Mouse (Mus musculus): ENCODE results near the gene Retnla. TPM values are rescaled to one million over a fixed set of nuclear protein-coding genes. Genes with fewer than 3 reads are reported as not detected.
"Not testable (repeated sequence)": the region's sequence is repeated elsewhere in the genome, so short reads cannot be mapped to it uniquely, and the experiment has no call there.

The Retnla gene
- polyA plus RNA-seq, 1 experiment from 2014 or later: not detected

GRCm38 (mm10) chr16:48832055-48832454, 10.3 kb upstream of the Retnla start:
- no peak overlapping the region for H3K4me2 ChIP-seq (replicated peaks)
- no peaks in the 10 kb centered on the region for H3K9me3 ChIP-seq
- no peak overlapping the region for H3K9ac ChIP-seq (replicated peaks)
- no peaks in the 10 kb centered on the region for H3K36me3 ChIP-seq
- no peaks in the 10 kb centered on the region for H3K27me3 ChIP-seq
- ATAC-seq: no peak
- H3K4me1 ChIP-seq (replicated peaks): no peaks in the 10 kb centered on the region
- H3K27ac ChIP-seq: no peak overlapping the region
- 85% methylated on average over 8 of the region's 8 CpGs for WGBS
- H3K4me3 ChIP-seq (replicated peaks): no peak overlapping the region

- H3K27ac ChIP-seq; H3K4me1 ChIP-seq (replicated peaks): not testable (repeated sequence)
- 82% methylated on average over 1 of the region's 1 CpGs for WGBS
Observed at GRCm38 (mm10) chr16:48833626-48834025, 8.7 kb upstream of the Retnla start.

GRCm38 (mm10) chr16:48843671-48844386, 1.5 kb downstream of the Retnla start:
- Histone ChIP-seq H3K4me2 (replicated peaks) (no peak overlapping the region), H3K9me3 (no peaks in the 10 kb centered on the region), H3K4me1 (replicated peaks) (no peaks in the 10 kb centered on the region), H3K36me3 (no peaks in the 10 kb centered on the region), H3K27ac (no peak overlapping the region), H3K27me3 (no peaks in the 10 kb centered on the region), H3K9ac (replicated peaks) (no peak overlapping the region), H3K4me3 (replicated peaks) (no peak overlapping the region)
- 91% methylated on average over 4 of the region's 4 CpGs for whole genome bisulfite sequencing
- no peak for ATAC-seq

More at GRCm38 (mm10) chr16:48833626-48834025, 8.7 kb upstream of the Retnla start:
- H3K4me3 ChIP-seq (replicated peaks); H3K4me2 ChIP-seq (replicated peaks); H3K36me3 ChIP-seq; ATAC-seq; H3K9me3 ChIP-seq; H3K9ac ChIP-seq (replicated peaks); H3K27me3 ChIP-seq: not testable (repeated sequence)

GRCm38 (mm10) chr16:48865004-48865403, 22.7 kb downstream of the Retnla start:
- not testable (repeated sequence) for H3K4me1 ChIP-seq (replicated peaks); H3K9me3 ChIP-seq; H3K36me3 ChIP-seq; H3K27me3 ChIP-seq; H3K27ac ChIP-seq; H3K4me3 ChIP-seq (replicated peaks); H3K9ac ChIP-seq (replicated peaks); ATAC-seq; H3K4me2 ChIP-seq (replicated peaks)
- WGBS: 89% methylated on average over 1 of the region's 1 CpGs

- ATAC-seq: no peak
- Histone ChIP-seq H3K27me3 (no peaks in the 10 kb centered on the region), H3K4me1 (replicated peaks) (no peaks in the 10 kb centered on the region), H3K4me3 (replicated peaks) (no peak overlapping the region), H3K9ac (replicated peaks) (no peak overlapping the region), H3K9me3 (no peaks in the 10 kb centered on the region), H3K4me2 (replicated peaks) (no peak overlapping the region), H3K27ac (no peak overlapping the region), H3K36me3 (no peaks in the 10 kb centered on the region)
- 68% methylated on average over 2 of the region's 2 CpGs for WGBS
Observed at GRCm38 (mm10) chr16:48867690-48868089, 25.3 kb downstream of the Retnla start.

- Histone ChIP-seq H3K9ac (replicated peaks) (no peak overlapping the region), H3K27ac (no peak overlapping the region), H3K27me3 (no peaks in the 10 kb centered on the region), H3K4me3 (replicated peaks) (no peak overlapping the region), H3K4me2 (replicated peaks) (no peak overlapping the region), H3K36me3 (no peaks in the 10 kb centered on the region), H3K9me3 (no peaks in the 10 kb centered on the region), H3K4me1 (replicated peaks) (no peaks in the 10 kb centered on the region)
- ATAC-seq: no peak
- WGBS: 91% methylated on average over 1 of the region's 1 CpGs
Observed at GRCm38 (mm10) chr16:48868663-48869062, 26.3 kb downstream of the Retnla start.

GRCm38 (mm10) chr16:48869671-48870070, 27.3 kb downstream of the Retnla start:
- WGBS: 62% methylated on average over 3 of the region's 3 CpGs
- ATAC-seq: no peak

GRCm38 (mm10) chr16:48871754-48872153, 29.4 kb downstream of the Retnla start:
- Histone ChIP-seq H3K9me3 (no peaks in the 10 kb centered on the region), H3K4me2 (replicated peaks) (no peak overlapping the region), H3K27me3 (no peaks in the 10 kb centered on the region), H3K27ac (no peak overlapping the region), H3K4me1 (replicated peaks) (no peaks in the 10 kb centered on the region), H3K36me3 (no peaks in the 10 kb centered on the region), H3K9ac (replicated peaks) (no peak overlapping the region), H3K4me3 (replicated peaks) (no peak overlapping the region)
- ATAC-seq: no peak
- WGBS: 97% methylated on average over 1 of the region's 1 CpGs

More at GRCm38 (mm10) chr16:48869671-48870070, 27.3 kb downstream of the Retnla start:
- no peak overlapping the region for H3K4me2 ChIP-seq (replicated peaks)
- H3K36me3 ChIP-seq: no peaks in the 10 kb centered on the region
- H3K27ac ChIP-seq: no peak overlapping the region
- H3K9ac ChIP-seq (replicated peaks): no peak overlapping the region
- H3K9me3 ChIP-seq: no peaks in the 10 kb centered on the region
- H3K4me1 ChIP-seq (replicated peaks): no peaks in the 10 kb centered on the region
- H3K27me3 ChIP-seq: no peaks in the 10 kb centered on the region
- no peak overlapping the region for H3K4me3 ChIP-seq (replicated peaks)

- Histone ChIP-seq H3K4me3 (replicated peaks) (no peak within 1 kb of the TSS), H3K4me2 (replicated peaks) (no peak within 1 kb of the TSS), H3K27me3 (no peaks in the 10 kb centered on the region), H3K36me3 (no peaks in the 10 kb centered on the region), H3K27ac (no peak within 1 kb of the TSS), H3K9me3 (no peaks in the 10 kb centered on the region), H3K9ac (replicated peaks) (no peak within 1 kb of the TSS), H3K4me1 (replicated peaks) (no peaks in the 10 kb centered on the region)
- no peak for ATAC-seq
- WGBS: 90% methylated on average over 4 of the region's 4 CpGs
Observed at GRCm38 (mm10) chr16:48872321-48872720, 30.0 kb downstream of the Retnla start, which contains the start of gene Retnlg. TSS of gene Retnlg (plus strand) at chr16:48872621.

- WGBS: 73% methylated on average over 2 of the region's 2 CpGs
- H3K9me3 ChIP-seq: no peaks in the 10 kb centered on the region
Observed at GRCm38 (mm10) chr16:48890733-48891132, 48.4 kb downstream of the Retnla start.

More at GRCm38 (mm10) chr16:48890733-48891132, 48.4 kb downstream of the Retnla start:
- Histone ChIP-seq H3K9ac (replicated peaks) (no peak overlapping the region), H3K4me2 (replicated peaks) (no peak overlapping the region), H3K36me3 (no peaks in the 10 kb centered on the region), H3K27me3 (no peaks in the 10 kb centered on the region), H3K27ac (no peak overlapping the region), H3K4me1 (replicated peaks) (no peaks in the 10 kb centered on the region), H3K4me3 (replicated peaks) (no peak overlapping the region)
- no peak for ATAC-seq

Measured in midbrain, embryonic 13.5 days (tissue).